Mouse (Mus musculus): ENCODE results near the gene Adcy5. TPM values are rescaled to one million over a fixed set of nuclear protein-coding genes. Genes with fewer than 3 reads are reported as not detected.

Adcy5 gene
- 0.10 and 0.15 TPM in 2 replicates for polyA plus RNA-seq (2015; fragmentation: Nextera tagmentation; extraction: Ambion mirVana)

GRCm38 (mm10) chr16:35154641-35155390 is at the start of gene Adcy5:
TSS of gene Adcy5 (plus strand) at chr16:35154877.
- peak within 1 kb of the TSS; percentile 53; the same call in 1 of the 2 replicates for H3K9ac ChIP-seq
- ATAC-seq (ENCODE audit: low read depth) = no peak
- H3K4me1 ChIP-seq (replicated peaks) = peaks cover 15% of the 10 kb centered on the region
- peak within 1 kb of the TSS; percentile 69 for H3K4me2 ChIP-seq
- H3K4me3 ChIP-seq (replicated peaks) = peak within 1 kb of the TSS; percentile 53
- WGBS (ENCODE audit: insufficient replicate concordance) = under 1% methylated on average over 74 of the region's 104 CpGs
- no peaks in the 10 kb centered on the region for H3K9me3 ChIP-seq (replicated peaks)
- no peaks in the 10 kb centered on the region for H3K36me3 ChIP-seq
- no peak within 1 kb of the TSS for H3K27ac ChIP-seq
- H3K27me3 ChIP-seq = peaks cover 94% of the 10 kb centered on the region
- no peak for DNase-seq

GRCm38 (mm10) chr16:35107985-35108384 is 46.7 kb upstream of the Adcy5 start:
- H3K9me3 ChIP-seq (replicated peaks) = no peaks in the 10 kb centered on the region
- no peak overlapping the region for H3K9ac ChIP-seq
- 75% methylated on average over 6 of the region's 6 CpGs for WGBS (ENCODE audit: insufficient replicate concordance)
- H3K4me1 ChIP-seq (replicated peaks) = 0 out of 2 replicates have a peak, but pooled peaks cover 3% of the 10 kb centered on the region
- ATAC-seq (ENCODE audit: low read depth) = no peak
- DNase-seq = no peak
- H3K4me2 ChIP-seq = no peak overlapping the region
- H3K4me3 ChIP-seq (replicated peaks) = no peak overlapping the region
- peaks cover 24% of the 10 kb centered on the region for H3K36me3 ChIP-seq
- H3K27ac ChIP-seq = no peak overlapping the region
- no peaks in the 10 kb centered on the region for H3K27me3 ChIP-seq

GRCm38 (mm10) chr16:35109156-35109555 is 45.5 kb upstream of the Adcy5 start:
- 0 out of 2 replicates have a peak, but pooled peaks cover 3% of the 10 kb centered on the region for H3K4me1 ChIP-seq (replicated peaks)
- no peak for DNase-seq
- H3K9ac ChIP-seq = no peak overlapping the region
- H3K36me3 ChIP-seq = peaks cover 15% of the 10 kb centered on the region
- WGBS (ENCODE audit: insufficient replicate concordance) = 67% methylated on average over 8 of the region's 8 CpGs
- no peak overlapping the region for H3K27ac ChIP-seq
- H3K9me3 ChIP-seq (replicated peaks) = no peaks in the 10 kb centered on the region
- no peak overlapping the region for H3K4me2 ChIP-seq
- H3K27me3 ChIP-seq = no peaks in the 10 kb centered on the region
- H3K4me3 ChIP-seq (replicated peaks) = no peak overlapping the region
- ATAC-seq (ENCODE audit: low read depth) = no peak

GRCm38 (mm10) chr16:35109656-35110291 is 44.9 kb upstream of the Adcy5 start:
- H3K9ac ChIP-seq = no peak overlapping the region
- H3K36me3 ChIP-seq = peaks cover 12% of the 10 kb centered on the region
- H3K4me3 ChIP-seq (replicated peaks) = no peak overlapping the region
- ATAC-seq (ENCODE audit: low read depth) = no peak
- H3K4me1 ChIP-seq (replicated peaks) = 0 out of 2 replicates have a peak, but pooled peaks cover 3% of the 10 kb centered on the region
- no peaks in the 10 kb centered on the region for H3K27me3 ChIP-seq
- no peak for DNase-seq
- H3K4me2 ChIP-seq = no peak overlapping the region
- no peak overlapping the region for H3K27ac ChIP-seq
- H3K9me3 ChIP-seq (replicated peaks) = no peaks in the 10 kb centered on the region
- 74% methylated on average over 7 of the region's 7 CpGs for WGBS (ENCODE audit: insufficient replicate concordance)

- Histone ChIP-seq H3K4me1 (replicated peaks) (0 out of 2 replicates have a peak, but pooled peaks cover 3% of the 10 kb centered on the region), H3K9me3 (replicated peaks) (no peaks in the 10 kb centered on the region), H3K36me3 (peaks cover 12% of the 10 kb centered on the region), H3K9ac (no peak overlapping the region), H3K27me3 (no peaks in the 10 kb centered on the region), H3K4me3 (replicated peaks) (no peak overlapping the region), H3K4me2 (no peak overlapping the region), H3K27ac (no peak overlapping the region)
- 33% methylated on average over 10 of the region's 10 CpGs for WGBS (ENCODE audit: insufficient replicate concordance)
- peak; percentile 36 for DNase-seq
- ATAC-seq (ENCODE audit: low read depth) = no peak
Measured at GRCm38 (mm10) chr16:35110410-35111142, 44.1 kb upstream of the Adcy5 start.

- no peak overlapping the region for H3K4me3 ChIP-seq (replicated peaks)
- DNase-seq = no peak
- H3K27ac ChIP-seq = no peak overlapping the region
- no peak for ATAC-seq (ENCODE audit: low read depth)
- no peaks in the 10 kb centered on the region for H3K9me3 ChIP-seq (replicated peaks)
- H3K27me3 ChIP-seq = no peaks in the 10 kb centered on the region
- no peak overlapping the region for H3K4me2 ChIP-seq
- 0 out of 2 replicates have a peak, but pooled peaks cover 3% of the 10 kb centered on the region for H3K4me1 ChIP-seq (replicated peaks)
- H3K9ac ChIP-seq = no peak overlapping the region
- peaks cover 12% of the 10 kb centered on the region for H3K36me3 ChIP-seq
- WGBS (ENCODE audit: insufficient replicate concordance) = 69% methylated on average over 8 of the region's 8 CpGs
Measured at GRCm38 (mm10) chr16:35111143-35111620, 43.5 kb upstream of the Adcy5 start.

GRCm38 (mm10) chr16:35113496-35113895 is 41.2 kb upstream of the Adcy5 start:
- DNase-seq (no peak), ATAC-seq (ENCODE audit: low read depth) (no peak)
- WGBS (ENCODE audit: insufficient replicate concordance) = 66% methylated on average over 5 of the region's 5 CpGs
- Histone ChIP-seq H3K27ac (no peak overlapping the region), H3K9ac (no peak overlapping the region), H3K36me3 (no peaks in the 10 kb centered on the region), H3K4me3 (replicated peaks) (no peak overlapping the region), H3K4me2 (no peak overlapping the region), H3K9me3 (replicated peaks) (no peaks in the 10 kb centered on the region), H3K4me1 (replicated peaks) (0 out of 2 replicates have a peak, but pooled peaks cover 3% of the 10 kb centered on the region), H3K27me3 (no peaks in the 10 kb centered on the region)

GRCm38 (mm10) chr16:35116328-35116956 is 38.2 kb upstream of the Adcy5 start:
- no peak overlapping the region for H3K4me3 ChIP-seq (replicated peaks)
- H3K27me3 ChIP-seq = no peaks in the 10 kb centered on the region
- ATAC-seq (ENCODE audit: low read depth) (no peak), DNase-seq (no peak)
- H3K9me3 ChIP-seq (replicated peaks) = peaks cover 4% of the 10 kb centered on the region; the same call in 1 of the 2 replicates
- H3K9ac ChIP-seq = no peak overlapping the region
- no peaks in the 10 kb centered on the region for H3K4me1 ChIP-seq (replicated peaks)
- no peak overlapping the region for H3K27ac ChIP-seq
- no peaks in the 10 kb centered on the region for H3K36me3 ChIP-seq
- WGBS (ENCODE audit: insufficient replicate concordance) = 72% methylated on average over 7 of the region's 7 CpGs
- no peak overlapping the region for H3K4me2 ChIP-seq

- Histone ChIP-seq H3K9ac (no peak overlapping the region), H3K4me2 (no peak overlapping the region), H3K36me3 (no peaks in the 10 kb centered on the region), H3K4me3 (replicated peaks) (no peak overlapping the region), H3K9me3 (replicated peaks) (peaks cover 4% of the 10 kb centered on the region; the same call in 1 of the 2 replicates), H3K27ac (no peak overlapping the region), H3K27me3 (no peaks in the 10 kb centered on the region), H3K4me1 (replicated peaks) (no peaks in the 10 kb centered on the region)
- 62% methylated on average over 7 of the region's 7 CpGs for WGBS (ENCODE audit: insufficient replicate concordance)
- ATAC-seq (ENCODE audit: low read depth) (no peak), DNase-seq (no peak)
Measured at GRCm38 (mm10) chr16:35117436-35117835, 37.2 kb upstream of the Adcy5 start.

GRCm38 (mm10) chr16:35120603-35121002 is 34.1 kb upstream of the Adcy5 start:
- 64% methylated on average over 4 of the region's 4 CpGs for WGBS (ENCODE audit: insufficient replicate concordance)
- DNase-seq (no peak), ATAC-seq (ENCODE audit: low read depth) (no peak)

More at GRCm38 (mm10) chr16:35120603-35121002, 34.1 kb upstream of the Adcy5 start:
- H3K9ac ChIP-seq = no peak overlapping the region
- no peak overlapping the region for H3K4me3 ChIP-seq (replicated peaks)
- no peaks in the 10 kb centered on the region for H3K4me1 ChIP-seq (replicated peaks)
- no peaks in the 10 kb centered on the region for H3K27me3 ChIP-seq
- H3K27ac ChIP-seq = no peak overlapping the region
- peaks cover 4% of the 10 kb centered on the region; the same call in 1 of the 2 replicates for H3K9me3 ChIP-seq (replicated peaks)
- H3K36me3 ChIP-seq = no peaks in the 10 kb centered on the region
- H3K4me2 ChIP-seq = no peak overlapping the region

Measured in liver, embryonic 13.5 days (tissue).